Mouse (Mus musculus): ENCODE results near the gene Abhd2.

GRCm38 (mm10) chr7:79287226-79287625 is 14.2 kb downstream of the Abhd2 start:
- no peak for TF ChIP-seq CTCF (IDR thresholded peaks at IDR 0.05; ENCODE audit: control insufficient read depth, insufficient read depth, low read length)
- TF ChIP-seq POLR2A (IDR thresholded peaks at IDR 0.05; ENCODE audit: borderline replicate concordance, control insufficient read depth, low read depth, low read length): no peak

Data from bone marrow, adult 2 months (tissue).